Mouse (Mus musculus): ENCODE results near the gene P2ry2. TPM values are rescaled to one million over a fixed set of nuclear protein-coding genes. Genes with fewer than 3 reads are reported as not detected.

P2ry2 gene
- polyA plus RNA-seq, 1 experiment from 2014 or later, result 0.11 TPM

DNA sequence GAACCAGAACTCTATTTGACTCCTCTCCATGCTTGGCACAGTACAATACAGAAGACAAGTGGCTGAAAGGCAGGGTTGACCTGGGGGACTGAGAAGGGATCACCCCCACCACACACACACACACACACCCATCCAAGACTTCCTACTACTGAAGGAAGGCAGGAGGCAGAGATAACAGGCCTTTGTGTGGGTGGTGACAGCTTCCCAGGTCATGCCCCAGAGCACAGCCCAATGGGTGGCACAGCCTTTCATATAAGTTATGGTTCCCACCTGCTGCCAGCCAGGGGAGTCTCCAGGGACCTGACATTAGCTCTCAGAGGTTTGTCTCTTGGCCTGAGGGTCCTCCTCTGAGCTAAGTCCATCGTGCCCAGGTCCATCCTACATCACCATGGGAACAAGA is 15.5 kb downstream of the P2ry2 start:
- ATAC-seq, result no peak
- Histone ChIP-seq H3K36me3 (no peaks in the 10 kb centered on the region), H3K9me3 (no peaks in the 10 kb centered on the region), H3K4me1 (replicated peaks) (no peaks in the 10 kb centered on the region), H3K27ac (no peak overlapping the region), H3K27me3 (no peaks in the 10 kb centered on the region), H3K9ac (replicated peaks) (no peak overlapping the region), H3K4me3 (replicated peaks) (no peak overlapping the region), H3K4me2 (replicated peaks) (no peak overlapping the region)
- 53% methylated on average over 1 of the region's 1 CpGs for WGBS

DNA sequence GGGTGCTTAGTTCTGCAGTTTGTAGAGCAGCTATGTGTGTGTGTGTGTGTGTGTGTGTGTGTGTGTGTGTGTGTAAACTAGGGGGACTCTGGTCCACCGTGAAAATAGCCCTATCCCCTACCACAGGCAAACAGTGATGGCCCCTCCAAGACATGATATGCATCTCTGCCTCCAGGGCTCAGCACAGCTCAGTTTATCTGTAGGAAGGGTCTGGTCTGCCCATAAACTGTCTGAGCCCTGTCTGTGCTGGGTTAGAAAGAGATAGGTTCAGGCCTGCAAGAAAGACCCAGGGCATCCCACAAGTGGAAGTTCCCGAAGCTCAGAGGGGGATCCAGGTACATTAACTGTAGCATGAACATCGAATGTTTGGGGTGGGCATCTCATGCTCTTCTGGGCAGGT is 16.7 kb downstream of the P2ry2 start:
- H3K27me3 ChIP-seq, result no peaks in the 10 kb centered on the region
- ATAC-seq, result no peak
- no peaks in the 10 kb centered on the region for H3K36me3 ChIP-seq
- H3K4me1 ChIP-seq (replicated peaks), result 0 out of 2 replicates have a peak, but pooled peaks cover under 1% of the 10 kb centered on the region
- H3K4me2 ChIP-seq (replicated peaks), result no peak overlapping the region
- H3K27ac ChIP-seq, result no peak overlapping the region
- H3K4me3 ChIP-seq (replicated peaks), result no peak overlapping the region
- WGBS, result 81% methylated on average over 3 of the region's 3 CpGs
- H3K9ac ChIP-seq (replicated peaks), result no peak overlapping the region
- H3K9me3 ChIP-seq, result no peaks in the 10 kb centered on the region

DNA sequence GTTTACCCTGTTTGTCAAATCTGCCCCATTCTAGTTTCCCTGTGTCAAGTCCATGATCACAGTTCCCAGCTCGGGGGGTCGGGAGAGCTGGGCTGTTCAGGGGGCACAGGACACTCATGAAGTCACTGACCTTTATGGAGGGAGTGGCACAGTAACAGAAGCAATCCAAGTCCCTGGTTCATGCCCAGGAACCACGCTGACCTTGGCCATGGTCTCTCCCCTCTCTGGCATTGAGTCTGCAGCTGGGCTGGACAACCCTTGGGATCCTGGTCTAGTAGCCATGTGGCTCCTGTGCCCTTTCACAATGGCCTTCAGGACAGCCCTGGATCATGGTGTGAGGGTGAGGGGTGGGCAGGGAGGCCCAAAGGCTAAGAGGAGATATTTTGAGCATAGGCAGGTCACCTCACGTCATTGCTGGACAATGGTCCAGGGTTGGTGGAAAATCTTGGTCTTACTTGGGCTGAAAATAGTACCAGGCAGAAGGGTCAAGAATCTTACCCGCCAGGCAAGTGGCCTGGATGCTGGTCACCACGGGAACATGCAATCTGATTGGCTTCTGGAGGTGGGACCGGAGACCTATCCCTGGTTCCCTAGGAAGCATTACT is 17.3 kb downstream of the P2ry2 start:
- no peak overlapping the region for H3K4me2 ChIP-seq (replicated peaks)
- no peak for ATAC-seq
- no peaks in the 10 kb centered on the region for H3K36me3 ChIP-seq
- H3K9ac ChIP-seq (replicated peaks), result no peak overlapping the region
- WGBS, result 88% methylated on average over 7 of the region's 7 CpGs
- no peak overlapping the region for H3K27ac ChIP-seq
- H3K27me3 ChIP-seq, result no peaks in the 10 kb centered on the region
- no peaks in the 10 kb centered on the region for H3K9me3 ChIP-seq
- no peak overlapping the region for H3K4me3 ChIP-seq (replicated peaks)
- H3K4me1 ChIP-seq (replicated peaks), result peaks cover 6% of the 10 kb centered on the region; the same call in 1 of the 2 replicates

DNA sequence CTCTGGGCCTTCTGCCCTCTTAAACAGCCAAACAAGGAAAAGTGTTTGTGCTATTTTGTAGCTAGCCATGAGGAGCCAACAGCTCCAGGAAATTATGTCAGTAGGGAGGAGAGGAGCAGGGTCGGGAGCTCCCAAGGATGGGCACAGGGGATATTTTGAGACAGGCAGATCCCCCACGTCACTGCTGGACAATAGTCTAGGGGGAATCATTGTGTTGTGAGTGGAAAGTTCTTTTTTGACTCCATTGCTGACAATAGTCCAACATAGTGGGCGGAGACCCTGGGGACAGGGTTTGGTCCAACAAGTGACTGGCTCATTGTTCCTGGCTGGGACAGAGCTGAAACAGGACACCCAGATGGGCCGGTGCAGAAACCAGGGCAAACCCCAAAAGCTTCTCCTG is 19.5 kb downstream of the P2ry2 start:
- peaks cover 7% of the 10 kb centered on the region; the same call in 1 of the 2 replicates for H3K4me1 ChIP-seq (replicated peaks)
- no peak for ATAC-seq
- H3K4me3 ChIP-seq (replicated peaks), result no peak overlapping the region
- H3K4me2 ChIP-seq (replicated peaks), result no peak overlapping the region
- H3K9ac ChIP-seq (replicated peaks), result no peak overlapping the region
- no peaks in the 10 kb centered on the region for H3K27me3 ChIP-seq
- no peaks in the 10 kb centered on the region for H3K36me3 ChIP-seq
- H3K9me3 ChIP-seq, result no peaks in the 10 kb centered on the region
- H3K27ac ChIP-seq, result no peak overlapping the region
- WGBS, result 41% methylated on average over 4 of the region's 4 CpGs

DNA sequence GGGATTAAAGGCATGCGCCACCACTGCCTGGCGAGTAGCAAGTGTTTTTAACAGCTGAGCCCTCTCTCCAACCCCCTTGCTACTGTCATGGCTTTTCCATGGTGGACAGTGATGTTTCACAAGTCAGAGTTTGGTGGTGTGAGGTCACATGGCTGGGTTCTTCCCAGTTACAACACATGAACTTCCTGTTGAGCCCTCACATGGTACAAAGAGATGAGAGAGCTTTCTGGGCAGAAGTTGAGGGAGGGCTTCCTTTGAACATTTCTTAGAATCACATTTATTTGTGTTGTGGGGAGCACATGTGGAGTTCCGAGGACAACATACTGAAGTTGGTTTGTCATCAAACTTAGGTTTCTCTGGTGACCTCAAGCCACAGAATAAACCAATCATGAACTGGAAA is 20.7 kb downstream of the P2ry2 start:
- peaks cover 7% of the 10 kb centered on the region; the same call in 1 of the 2 replicates for H3K4me1 ChIP-seq (replicated peaks)
- no peak for ATAC-seq
- H3K4me3 ChIP-seq (replicated peaks), result no peak overlapping the region
- H3K9me3 ChIP-seq, result no peaks in the 10 kb centered on the region
- H3K27me3 ChIP-seq, result no peaks in the 10 kb centered on the region
- no peak overlapping the region for H3K27ac ChIP-seq
- H3K36me3 ChIP-seq, result no peaks in the 10 kb centered on the region
- no peak overlapping the region for H3K4me2 ChIP-seq (replicated peaks)
- no peak overlapping the region for H3K9ac ChIP-seq (replicated peaks)
- 81% methylated on average over 3 of the region's 3 CpGs for WGBS

DNA sequence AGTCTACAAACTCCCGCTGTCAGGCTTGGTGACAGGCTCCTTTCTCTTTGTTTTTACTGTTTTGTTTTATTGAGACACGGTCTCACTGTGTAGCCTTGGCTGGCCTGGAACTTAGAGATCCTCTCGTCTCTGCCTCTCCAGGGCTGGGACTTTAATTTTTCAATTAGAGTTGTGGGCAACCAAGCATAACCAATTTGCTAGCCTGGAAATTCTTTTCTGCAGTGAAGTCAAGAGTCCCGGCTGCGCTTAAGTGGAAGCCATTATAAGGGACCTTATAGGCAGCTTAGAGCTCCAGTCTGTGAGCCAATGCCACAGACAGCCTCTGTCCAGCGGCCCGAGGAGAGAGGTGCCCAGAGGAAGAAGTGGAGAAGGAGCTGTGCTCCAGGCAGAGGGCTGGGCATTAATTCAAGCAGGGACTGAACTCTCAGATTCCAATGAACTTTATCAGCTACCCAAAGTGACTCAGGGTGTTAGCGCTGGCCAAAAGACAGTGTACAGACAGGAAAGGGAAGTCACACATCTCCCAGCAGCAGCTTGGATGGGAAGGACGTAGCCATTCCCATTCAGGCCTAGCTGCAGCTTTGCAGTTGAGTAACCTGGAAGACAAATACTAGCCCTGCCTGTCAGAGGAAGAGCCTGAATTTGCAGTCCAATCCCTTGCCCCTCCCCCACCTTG is 21.9 kb downstream of the P2ry2 start:
- H3K9ac ChIP-seq (replicated peaks), result no peak overlapping the region
- no peaks in the 10 kb centered on the region for H3K27me3 ChIP-seq
- no peaks in the 10 kb centered on the region for H3K9me3 ChIP-seq
- ATAC-seq, result no peak
- H3K4me3 ChIP-seq (replicated peaks), result no peak overlapping the region
- WGBS, result 30% methylated on average over 9 of the region's 9 CpGs
- no peaks in the 10 kb centered on the region for H3K36me3 ChIP-seq
- peaks cover 7% of the 10 kb centered on the region; the same call in 1 of the 2 replicates for H3K4me1 ChIP-seq (replicated peaks)
- no peak overlapping the region for H3K4me2 ChIP-seq (replicated peaks)
- no peak overlapping the region for H3K27ac ChIP-seq

DNA sequence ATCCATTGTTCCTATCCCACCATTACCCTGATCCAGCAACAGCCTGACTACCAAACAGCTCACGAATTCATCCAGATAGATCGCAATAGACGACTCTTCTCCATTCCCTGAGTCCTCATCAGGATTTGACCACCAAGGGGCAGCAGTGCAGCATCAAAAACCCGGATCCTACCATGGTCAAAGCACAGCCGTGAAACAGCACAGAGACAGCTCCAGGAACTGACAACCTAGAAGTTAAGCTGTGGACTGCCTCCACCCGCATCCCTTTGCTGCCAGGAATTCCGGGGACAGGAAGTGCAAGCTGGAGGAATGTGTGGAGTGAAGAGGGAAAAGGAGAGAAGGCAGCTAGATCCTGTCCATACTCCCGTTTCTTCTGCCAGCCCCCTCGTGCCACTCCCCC is 24.6 kb downstream of the P2ry2 start:
- Histone ChIP-seq H3K36me3 (no peaks in the 10 kb centered on the region), H3K4me3 (replicated peaks) (no peak overlapping the region), H3K27ac (no peak overlapping the region), H3K4me2 (replicated peaks) (no peak overlapping the region), H3K4me1 (replicated peaks) (peaks cover 13% of the 10 kb centered on the region), H3K9me3 (no peaks in the 10 kb centered on the region), H3K27me3 (no peaks in the 10 kb centered on the region), H3K9ac (replicated peaks) (no peak overlapping the region)
- 21% methylated on average over 9 of the region's 9 CpGs for WGBS
- ATAC-seq, result peak; percentile 59

DNA sequence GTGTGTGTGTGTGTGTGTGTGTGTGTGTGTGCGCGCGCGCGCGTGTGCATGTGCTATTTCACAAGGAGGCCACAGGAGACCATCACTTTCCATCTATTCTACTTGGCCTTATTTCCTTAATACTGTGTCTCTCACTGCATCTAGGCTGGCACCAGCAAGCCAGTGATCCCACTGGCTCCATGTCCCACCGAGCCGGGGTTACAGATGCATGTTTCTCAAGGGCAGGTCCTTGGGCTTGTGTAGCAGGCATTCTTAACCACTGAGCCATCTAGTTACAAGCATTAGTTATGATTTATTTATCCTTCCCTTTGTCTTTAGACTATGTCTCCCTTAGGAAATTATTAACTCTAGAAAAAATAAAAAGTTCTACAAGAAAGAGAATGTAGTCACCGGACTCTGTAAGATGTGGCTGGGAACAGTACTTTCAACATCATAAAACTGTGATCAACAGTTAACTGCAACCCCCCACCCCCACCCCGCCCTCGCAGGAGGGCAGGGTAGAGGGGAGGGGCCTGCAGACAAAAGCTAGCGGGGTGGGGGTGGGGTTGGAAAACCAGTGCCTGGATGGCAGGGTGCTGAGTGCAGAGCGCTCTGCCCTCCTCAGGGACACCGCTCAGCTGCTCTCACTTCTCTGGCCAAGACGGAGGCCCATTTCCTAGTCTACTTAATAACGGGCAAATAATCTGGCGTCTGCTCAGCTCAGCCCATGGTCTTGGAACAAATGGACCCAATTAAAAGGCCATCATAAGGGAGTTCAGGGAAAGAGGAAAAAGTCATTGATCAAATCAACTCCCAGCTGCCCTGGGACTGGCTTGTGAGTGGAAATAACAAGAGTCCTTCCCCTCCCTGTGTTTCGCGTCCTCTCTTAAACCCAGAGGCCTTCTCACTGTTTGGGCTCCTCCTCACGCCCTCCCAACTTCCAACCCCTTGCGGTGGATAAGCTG is 27.9 kb downstream of the P2ry2 start:
- 37% methylated on average over 21 of the region's 21 CpGs for WGBS
- no peaks in the 10 kb centered on the region for H3K9me3 ChIP-seq
- peak; percentile 72 for ATAC-seq

DNA sequence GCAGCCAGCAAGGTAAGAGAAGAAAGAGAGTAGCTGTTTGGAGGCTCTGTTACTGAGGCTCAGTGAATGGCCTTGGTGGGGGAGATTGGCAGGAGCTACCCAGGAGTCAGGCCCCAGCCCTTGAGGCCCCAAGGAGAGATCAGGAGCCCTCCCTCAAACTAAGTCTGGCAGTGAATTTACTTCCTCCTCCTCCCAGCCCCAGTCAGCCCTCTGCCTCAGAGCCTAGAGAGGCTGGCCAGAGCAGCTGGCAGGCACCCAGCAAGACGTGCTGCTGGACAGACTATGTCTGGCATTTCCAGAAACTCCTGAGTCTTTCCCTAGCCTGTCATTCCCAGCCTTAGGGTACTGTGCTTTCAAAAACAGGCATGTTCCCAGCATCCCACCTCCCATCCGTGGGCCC is 33.5 kb downstream of the P2ry2 start:
- peaks cover 15% of the 10 kb centered on the region for H3K27me3 ChIP-seq
- H3K27ac ChIP-seq, result no peak overlapping the region
- no peak overlapping the region for H3K9ac ChIP-seq (replicated peaks)
- no peak overlapping the region for H3K4me3 ChIP-seq (replicated peaks)
- no peak for ATAC-seq
- 45% methylated on average over 2 of the region's 2 CpGs for WGBS
- no peaks in the 10 kb centered on the region for H3K36me3 ChIP-seq
- H3K9me3 ChIP-seq, result no peaks in the 10 kb centered on the region
- no peak overlapping the region for H3K4me2 ChIP-seq (replicated peaks)
- H3K4me1 ChIP-seq (replicated peaks), result peaks cover 5% of the 10 kb centered on the region; the same call in 1 of the 2 replicates

More for the DNA sequence above, 27.9 kb downstream of the P2ry2 start:
- Histone ChIP-seq H3K4me3 (replicated peaks) (no peak overlapping the region), H3K27ac (no peak overlapping the region), H3K36me3 (no peaks in the 10 kb centered on the region), H3K4me1 (replicated peaks) (peaks cover 6% of the 10 kb centered on the region), H3K4me2 (replicated peaks) (no peak overlapping the region), H3K9ac (replicated peaks) (no peak overlapping the region), H3K27me3 (no peaks in the 10 kb centered on the region)

DNA sequence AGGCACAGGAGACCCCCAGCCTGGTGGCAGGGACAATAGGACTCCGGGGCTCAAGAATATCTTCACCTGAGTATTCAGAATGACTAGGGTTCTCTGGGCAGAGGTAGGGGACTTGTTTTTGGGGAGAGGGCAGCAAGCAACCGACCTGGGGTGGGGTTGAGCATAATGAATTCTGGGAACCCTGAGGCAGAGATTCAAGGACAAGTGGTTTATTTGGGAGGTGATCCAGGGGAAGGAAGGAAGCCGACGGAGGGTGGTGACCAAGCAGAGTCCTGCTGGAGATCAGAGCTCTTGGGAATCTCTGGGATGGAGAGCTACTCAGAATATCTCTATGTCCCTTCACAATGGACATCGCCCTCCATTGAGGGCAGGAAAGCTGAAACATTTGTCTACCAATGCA is 34.5 kb downstream of the P2ry2 start:
- no peak for ATAC-seq
- Histone ChIP-seq H3K4me1 (replicated peaks) (peaks cover 9% of the 10 kb centered on the region; the same call in 1 of the 2 replicates), H3K27me3 (peaks cover 25% of the 10 kb centered on the region), H3K4me3 (replicated peaks) (no peak overlapping the region), H3K9ac (replicated peaks) (no peak overlapping the region), H3K4me2 (replicated peaks) (no peak overlapping the region), H3K9me3 (no peaks in the 10 kb centered on the region), H3K36me3 (no peaks in the 10 kb centered on the region), H3K27ac (no peak overlapping the region)
- WGBS, result 89% methylated on average over 5 of the region's 5 CpGs

DNA sequence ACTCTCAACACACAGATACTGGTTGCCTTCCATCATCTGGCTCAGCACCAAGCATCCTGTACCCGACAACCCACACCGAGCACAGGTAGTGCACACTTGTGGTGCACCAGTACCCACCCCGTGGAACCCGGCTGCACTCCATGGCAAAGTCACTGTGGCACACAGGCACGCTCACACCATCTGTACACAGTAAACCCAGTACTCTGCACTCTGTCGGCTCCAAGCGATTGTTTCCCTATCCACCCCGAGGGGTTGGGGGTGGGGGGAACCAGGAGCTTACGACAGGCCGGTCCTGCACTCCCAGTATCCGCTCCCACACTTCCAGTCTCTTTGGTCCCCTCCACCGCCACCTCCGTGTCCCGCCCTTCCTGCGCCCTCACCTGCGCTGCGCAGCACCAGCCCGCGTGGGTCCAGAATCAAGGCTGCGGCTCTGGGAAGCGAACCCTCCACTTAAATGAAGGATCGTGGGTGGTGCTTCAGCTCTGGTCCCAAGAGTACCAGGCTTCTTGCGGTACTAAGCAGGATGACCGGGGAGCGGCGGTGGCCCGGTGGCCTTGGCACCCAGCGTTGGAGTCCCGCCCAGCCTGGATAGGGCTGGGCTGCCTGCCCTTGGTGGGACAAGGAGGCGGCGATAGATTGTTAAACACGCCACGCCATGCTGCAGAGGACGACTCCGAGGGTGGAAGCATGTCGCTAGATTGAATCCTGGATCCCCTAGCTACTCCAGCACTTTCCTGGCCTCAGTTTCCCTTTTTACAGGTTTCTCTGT is 38.3 kb downstream of the P2ry2 start, which contains the start of gene P2ry6:
TSS of gene P2ry6 (minus strand) at position 515 of the 769 bp plus-strand sequence.
- peak within 1 kb of the TSS; percentile 41; the same call in 1 of the 2 replicates for H3K9ac ChIP-seq (replicated peaks)
- 4% methylated on average over 36 of the region's 36 CpGs for WGBS
- peak within 1 kb of the TSS; percentile 29 for H3K4me3 ChIP-seq (replicated peaks)
- no peak within 1 kb of the TSS for H3K27ac ChIP-seq
- H3K27me3 ChIP-seq, result peaks cover 36% of the 10 kb centered on the region
- ATAC-seq, result peak; percentile 37
- H3K9me3 ChIP-seq, result no peaks in the 10 kb centered on the region
- H3K36me3 ChIP-seq, result no peaks in the 10 kb centered on the region
- peaks cover 9% of the 10 kb centered on the region; the same call in 1 of the 2 replicates for H3K4me1 ChIP-seq (replicated peaks)
- H3K4me2 ChIP-seq (replicated peaks), result peak within 1 kb of the TSS; percentile 48

Measured in midbrain, embryonic 13.5 days (tissue).